Mouse (Mus musculus): Measurements from ENCODE around the gene Foxe3. TPM values are rescaled to one million over a fixed set of nuclear protein-coding genes. Genes with fewer than 3 reads are reported as not detected.

Foxe3 gene
- not detected for polyA plus RNA-seq (2014; fragmentation: Illumina TruSeq; extraction: RNeasy Lipid Tissue Mini Kit (QIAGEN cat#74804); ENCODE audit: low read depth, low replicate concordance)

GRCm38 (mm10) chr4:114925917-114926312 lies at the start of gene Foxe3:
TSS of gene Foxe3 (minus strand) at chr4:114926013.

GRCm38 (mm10) chr4:114908829-114909601 lies 16.8 kb downstream of the Foxe3 start, which contains the start of gene Foxd2:
TSS of gene Foxd2 (minus strand) at chr4:114908873.

Other genes starting within 250 kb of the Foxe3 start
- not detected for gene Gm12830, start 104.3 kb downstream of the Foxe3 start, polyA plus RNA-seq (2014; fragmentation: Illumina TruSeq; extraction: RNeasy Lipid Tissue Mini Kit (QIAGEN cat#74804); ENCODE audit: low read depth, low replicate concordance)
- 0.37 TPM for gene Foxd2, start 17.1 kb downstream of the Foxe3 start, polyA plus RNA-seq (2014; fragmentation: Illumina TruSeq; extraction: RNeasy Lipid Tissue Mini Kit (QIAGEN cat#74804); ENCODE audit: low read depth, low replicate concordance)
- gene Cmpk1, start 61.2 kb upstream of the Foxe3 start, polyA plus RNA-seq (2014; fragmentation: Illumina TruSeq; extraction: RNeasy Lipid Tissue Mini Kit (QIAGEN cat#74804); ENCODE audit: low read depth, low replicate concordance): 64.3 TPM
- gene Stil, start 74.1 kb upstream of the Foxe3 start, polyA plus RNA-seq (2014; fragmentation: Illumina TruSeq; extraction: RNeasy Lipid Tissue Mini Kit (QIAGEN cat#74804); ENCODE audit: low read depth, low replicate concordance): 0.77 TPM
- 1.6 TPM for gene Tal1, start 130.4 kb upstream of the Foxe3 start, polyA plus RNA-seq (2014; fragmentation: Illumina TruSeq; extraction: RNeasy Lipid Tissue Mini Kit (QIAGEN cat#74804); ENCODE audit: low read depth, low replicate concordance)
- gene Pdzk1ip1, start 162.7 kb upstream of the Foxe3 start, polyA plus RNA-seq (2014; fragmentation: Illumina TruSeq; extraction: RNeasy Lipid Tissue Mini Kit (QIAGEN cat#74804); ENCODE audit: low read depth, low replicate concordance): 117 TPM
- 0.42 TPM for gene Cyp4x1, start 208.3 kb upstream of the Foxe3 start, polyA plus RNA-seq (2014; fragmentation: Illumina TruSeq; extraction: RNeasy Lipid Tissue Mini Kit (QIAGEN cat#74804); ENCODE audit: low read depth, low replicate concordance)

Measured in adipose tissue, adult 10 weeks (tissue).